Mouse (Mus musculus) myocyte (in vitro differentiated cells): ENCODE results near the gene Scube3. TPM values are rescaled to one million over a fixed set of nuclear protein-coding genes. Genes with fewer than 3 reads are reported as not detected.

Experiments used
- H3K27me3 ChIP-seq: one replicate; pipeline ENCODE4 v1.6.1; 2011; ENCODE audit not compliant: control insufficient read depth, insufficient read depth, insufficient read length
- H3K36me3 ChIP-seq: one replicate; pipeline ENCODE4 v1.6.1; 2011; ENCODE audit not compliant: control insufficient read depth, insufficient read depth
- H3K4me2 ChIP-seq: one replicate; pipeline ENCODE4 v1.6.1; 2011; ENCODE audit warnings: low read depth, control low read depth
- H3K4me3 ChIP-seq: one replicate; pipeline ENCODE4 v1.5.1; 2011; ENCODE audit warnings: mild to moderate bottlenecking, control low read depth, moderate library complexity
- H3K79me2 ChIP-seq: one replicate; pipeline ENCODE4 v1.6.1; 2011; ENCODE audit not compliant: control insufficient read depth, insufficient read depth
- H3ac ChIP-seq: one replicate; pipeline ENCODE4 v1.6.1; 2011; ENCODE audit not compliant: control insufficient read depth, insufficient read length
- CEBPB ChIP-seq: IDR thresholded peaks from 2 replicates; pipeline ENCODE4 v1.6.1; 2011; ENCODE audit warnings: mild to moderate bottlenecking, moderate library complexity; ENCODE audit not compliant: poor library complexity, insufficient read depth, severe bottlenecking
- E2F4 ChIP-seq: IDR thresholded peaks from one replicate; pipeline ENCODE4 v1.6.1; 2011; ENCODE audit warnings: mild to moderate bottlenecking, control low read depth, moderate library complexity; ENCODE audit not compliant: insufficient read depth
- MAX ChIP-seq: IDR thresholded peaks from one replicate; pipeline ENCODE4 v1.6.1; 2011; ENCODE audit warnings: low read depth, mild to moderate bottlenecking, control low read depth
- MYOD1 ChIP-seq, 3 experiments: IDR thresholded peaks; one replicate each; pipeline ENCODE4 v1.6.1; 2011; ENCODE audit warnings: control low read depth in 2 of 3, low read depth in 2 of 3, mild to moderate bottlenecking in 2 of 3, moderate library complexity in 1 of 3; ENCODE audit not compliant: insufficient read length in 2 of 3, control insufficient read depth in 1 of 3
- MYOG ChIP-seq, 3 experiments: IDR thresholded peaks; one replicate each; pipeline ENCODE4 v1.6.1; 2011; ENCODE audit warnings: control low read depth in 2 of 3, low read depth in 2 of 3, mild to moderate bottlenecking in 2 of 3; ENCODE audit not compliant: insufficient read length in 2 of 3, control insufficient read depth in 1 of 3, insufficient read depth in 1 of 3
- POLR2A ChIP-seq: IDR thresholded peaks from one replicate; pipeline ENCODE4 v1.6.1; 2011; ENCODE audit warnings: low read depth, mild to moderate bottlenecking, control low read depth, moderate library complexity; ENCODE audit not compliant: insufficient read length
- POLR2AphosphoS2 ChIP-seq: IDR thresholded peaks from one replicate; pipeline ENCODE4 v1.6.1; 2011; ENCODE audit warnings: low read depth, control low read depth; ENCODE audit not compliant: insufficient read length
- REST ChIP-seq: IDR thresholded peaks from one replicate; pipeline ENCODE4 v1.6.1; 2011; ENCODE audit warnings: mild to moderate bottlenecking, control low read depth, moderate library complexity; ENCODE audit not compliant: insufficient read depth, insufficient read length
- SRF ChIP-seq: IDR thresholded peaks from one replicate; pipeline ENCODE4 v1.6.1; 2011; ENCODE audit warnings: low read depth; ENCODE audit not compliant: control insufficient read depth, insufficient read length
- TCF12 ChIP-seq: IDR thresholded peaks from one replicate; pipeline ENCODE4 v1.6.1; 2011; ENCODE audit warnings: mild to moderate bottlenecking, control low read depth; ENCODE audit not compliant: poor library complexity, insufficient read depth, severe bottlenecking
- TCF3 ChIP-seq: IDR thresholded peaks from one replicate; pipeline ENCODE4 v1.6.1; 2011; ENCODE audit warnings: low read depth, control low read depth; ENCODE audit not compliant: insufficient read length
- USF1 ChIP-seq: IDR thresholded peaks from one replicate; pipeline ENCODE4 v1.6.1; 2011; ENCODE audit warnings: low read depth, mild to moderate bottlenecking, control low read depth, moderate library complexity
- polyA plus RNA-seq: library from polyadenylated mRNA; unstranded; fragments of >200 nt; fragmentation: generic; extraction: Trizol; gene quantifications from one replicate; pipeline ENCODE4 v1.2.1, GENCODE M21; 2012; ENCODE audit warnings: missing spikeins

The Scube3 gene
- polyA plus RNA-seq, 1 experiment = 0.02 TPM

DNA sequence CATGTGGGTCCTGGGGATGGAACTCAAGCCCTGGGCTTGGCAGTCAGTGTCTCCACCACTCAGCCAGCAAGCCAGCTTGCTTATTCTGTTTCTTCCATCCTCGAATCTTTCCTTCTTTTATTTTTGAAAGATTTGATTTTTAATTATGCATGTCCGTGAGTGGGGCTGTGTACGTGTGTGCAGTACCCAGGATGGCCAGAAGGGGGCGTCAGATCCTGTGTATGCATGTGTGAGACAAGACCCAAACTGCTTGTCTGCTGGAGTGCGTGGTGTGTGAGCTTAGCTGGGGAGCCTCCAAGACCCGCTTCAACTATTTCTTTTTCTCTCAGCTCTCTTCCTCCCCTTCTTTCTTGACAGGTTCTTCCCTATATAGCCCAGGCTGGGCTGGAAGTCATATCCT is 35.6 kb upstream of the Scube3 start:
- Histone ChIP-seq H3K36me3 (no peaks in the 10 kb centered on the region), H3K4me2 (no peak overlapping the region), H3K27me3 (peaks cover 27% of the 10 kb centered on the region), H3ac (no peak overlapping the region), H3K79me2 (no peaks in the 10 kb centered on the region), H3K4me3 (no peak overlapping the region)
- no peak for TF ChIP-seq E2F4
- no peak for TF ChIP-seq REST
- TF ChIP-seq POLR2AphosphoS2 = no peak
- no peak for TF ChIP-seq TCF12
- TF ChIP-seq CEBPB = no peak
- no peak for TF ChIP-seq USF1
- no peak for TF ChIP-seq SRF
- TF ChIP-seq POLR2A = no peak
- TF ChIP-seq MAX = no peak

- no peak overlapping the region for H3K4me2 ChIP-seq
Observed at GRCm38 (mm10) chr17:28107275-28107674, 34.7 kb upstream of the Scube3 start.

GRCm38 (mm10) chr17:28112266-28112665 is 29.7 kb upstream of the Scube3 start:
- Histone ChIP-seq H3K79me2 (no peaks in the 10 kb centered on the region), H3K4me2 (no peak overlapping the region), H3ac (no peak overlapping the region), H3K36me3 (no peaks in the 10 kb centered on the region), H3K27me3 (peaks cover 22% of the 10 kb centered on the region), H3K4me3 (no peak overlapping the region)
- TF ChIP-seq MYOG (IDR thresholded peaks at IDR 0.05; ENCODE audit: control insufficient read depth in 1 of 3, insufficient read depth in 1 of 3, insufficient read length in 2 of 3, low read depth in 2 of 3) = peak; percentile 26 to 82 (median 74)
- TF ChIP-seq CEBPB = no peak
- TF ChIP-seq POLR2A = no peak
- TF ChIP-seq TCF12 = peak; percentile 10
- peak in 2 of 3 experiments; percentile 73 to 79 for TF ChIP-seq MYOD1 (IDR thresholded peaks at IDR 0.05; ENCODE audit: control insufficient read depth in 1 of 3, insufficient read length in 2 of 3, low read depth in 2 of 3)
- TF ChIP-seq TCF3 = peak; percentile 57

More at GRCm38 (mm10) chr17:28107275-28107674, 34.7 kb upstream of the Scube3 start:
- peaks cover 21% of the 10 kb centered on the region for H3K27me3 ChIP-seq
- no peak overlapping the region for H3K4me3 ChIP-seq
- no peaks in the 10 kb centered on the region for H3K79me2 ChIP-seq
- no peak for TF ChIP-seq POLR2A
- no peak for TF ChIP-seq E2F4
- peak in 2 of 3 experiments; percentile 26 to 35 for TF ChIP-seq MYOD1 (IDR thresholded peaks at IDR 0.05; ENCODE audit: control insufficient read depth in 1 of 3, insufficient read length in 2 of 3, low read depth in 2 of 3)
- no peaks in the 10 kb centered on the region for H3K36me3 ChIP-seq
- H3ac ChIP-seq = no peak overlapping the region

GRCm38 (mm10) chr17:28116335-28116734 is 25.6 kb upstream of the Scube3 start:
- no peaks in the 10 kb centered on the region for H3K36me3 ChIP-seq
- TF ChIP-seq REST (no peak), MYOG (IDR thresholded peaks at IDR 0.05; ENCODE audit: control insufficient read depth in 1 of 3, insufficient read depth in 1 of 3, insufficient read length in 2 of 3, low read depth in 2 of 3) (no peak), POLR2AphosphoS2 (no peak), CEBPB (no peak), USF1 (no peak), MAX (no peak), TCF12 (no peak), MYOD1 (IDR thresholded peaks at IDR 0.05; ENCODE audit: control insufficient read depth in 1 of 3, insufficient read length in 2 of 3, low read depth in 2 of 3) (no peak), TCF3 (no peak)

DNA sequence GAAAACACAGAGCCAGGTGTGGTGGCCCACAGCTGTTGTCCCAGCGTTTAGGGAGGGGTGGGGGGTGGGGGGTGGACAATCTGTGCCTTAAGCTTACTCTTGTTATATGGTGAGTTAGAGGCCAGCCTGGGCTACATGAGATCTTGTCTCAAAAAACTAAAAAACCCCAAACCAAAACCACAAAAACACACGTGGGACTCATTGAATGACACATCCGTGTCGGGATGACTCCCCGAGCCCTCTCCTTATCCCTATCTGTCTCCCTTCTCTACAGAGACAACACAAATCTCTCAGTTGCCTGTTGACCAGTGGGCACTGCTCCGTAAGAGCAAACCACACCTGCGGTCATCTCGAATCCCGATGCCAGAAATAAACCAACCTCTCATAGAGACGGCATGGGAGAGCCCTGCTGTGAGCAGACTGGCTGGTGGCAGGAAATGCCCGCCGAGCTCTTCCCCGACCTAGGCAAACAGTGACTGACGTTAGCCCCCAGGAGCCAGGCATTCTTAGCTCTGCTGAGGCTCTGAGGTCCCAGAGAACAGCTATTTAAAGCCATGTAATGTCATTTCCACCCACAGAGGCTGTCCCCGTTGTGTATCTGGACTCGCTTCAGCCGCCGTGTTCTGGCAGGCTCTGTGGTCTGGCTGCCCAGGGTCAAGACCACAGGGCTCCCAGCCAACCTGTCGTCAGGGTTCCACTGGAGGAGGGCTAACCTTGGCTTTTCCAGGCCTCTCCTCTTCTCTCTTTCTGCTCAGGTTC is 24.3 kb upstream of the Scube3 start:
- peak overlapping the region; percentile 38 for H3K4me2 ChIP-seq
- TF ChIP-seq MYOG (IDR thresholded peaks at IDR 0.05; ENCODE audit: control insufficient read depth in 1 of 3, insufficient read depth in 1 of 3, insufficient read length in 2 of 3, low read depth in 2 of 3) = peak in 1 of 3 experiments; percentile 1
- no peak for TF ChIP-seq TCF12

More at GRCm38 (mm10) chr17:28116335-28116734, 25.6 kb upstream of the Scube3 start:
- H3K79me2 ChIP-seq = no peaks in the 10 kb centered on the region
- no peak overlapping the region for H3K4me3 ChIP-seq
- no peak overlapping the region for H3ac ChIP-seq
- H3K4me2 ChIP-seq = no peak overlapping the region
- peaks cover 6% of the 10 kb centered on the region for H3K27me3 ChIP-seq

More for the DNA sequence above, 24.3 kb upstream of the Scube3 start:
- no peak overlapping the region for H3K4me3 ChIP-seq
- no peak overlapping the region for H3ac ChIP-seq
- no peaks in the 10 kb centered on the region for H3K36me3 ChIP-seq
- H3K27me3 ChIP-seq = peaks cover 6% of the 10 kb centered on the region
- H3K79me2 ChIP-seq = no peaks in the 10 kb centered on the region
